Mouse (Mus musculus): ENCODE data around the gene Gm10447. TPM values are rescaled to one million over a fixed set of nuclear protein-coding genes. Genes with fewer than 3 reads are reported as not detected.
"Not testable (repeated sequence)": the region's sequence is repeated elsewhere in the genome, so short reads cannot be mapped to it uniquely, and the experiment has no call there.

Gm10447 gene
- polyA plus RNA-seq, 1 experiment from 2014 or later = not detected

DNA sequence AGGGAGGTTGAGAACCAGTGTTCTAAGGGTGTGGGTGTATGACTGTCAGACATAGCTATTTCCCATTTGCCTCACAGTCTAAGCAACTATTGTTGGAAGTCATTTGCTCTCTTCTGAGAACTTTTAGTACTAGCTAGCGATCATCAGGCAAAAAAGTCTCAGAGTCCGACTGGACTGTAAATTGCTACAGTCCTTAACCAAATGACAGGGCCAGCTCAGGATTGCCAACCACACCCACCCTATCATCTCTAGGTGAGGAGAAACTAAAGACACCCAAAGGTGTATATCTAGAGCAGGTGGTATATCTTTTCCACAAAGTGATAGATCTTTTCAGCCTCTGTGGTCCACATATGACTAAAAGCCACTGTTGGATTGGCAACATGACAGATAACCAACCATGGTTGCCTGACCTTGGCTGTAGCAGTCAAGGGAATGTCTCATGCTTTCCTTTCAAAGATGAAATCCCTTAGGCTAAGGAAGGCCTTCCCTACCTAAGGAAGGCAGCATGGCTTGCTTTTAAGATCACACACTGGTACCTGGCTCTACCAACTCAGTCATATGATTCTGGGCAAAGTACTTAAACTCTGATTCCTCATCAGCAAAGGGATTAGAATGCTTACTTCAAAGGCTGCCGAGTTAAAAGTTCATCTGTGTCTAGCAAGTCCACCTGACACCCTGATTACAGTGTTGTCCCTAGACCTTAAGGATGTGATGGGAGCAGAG is 28.8 kb downstream of the Gm10447 start:
- Histone ChIP-seq H3K9me3 (replicated peaks; ENCODE audit: control insufficient read depth, low read length) (no peaks in the 10 kb centered on the region), H3K36me3 (ENCODE audit: control insufficient read depth, insufficient read depth, low read length) (peaks cover 8% of the 10 kb centered on the region), H3K27ac (ENCODE audit: low read depth, low read length) (no peak overlapping the region), H3K4me1 (ENCODE audit: control insufficient read depth, insufficient read depth, low read length) (peaks cover 10% of the 10 kb centered on the region; the same call in 1 of the 2 replicates), H3K9ac (ENCODE audit: low read depth, low read length) (no peak overlapping the region), H3K4me3 (ENCODE audit: low read depth, low read length) (no peak overlapping the region), H3K27me3 (ENCODE audit: control insufficient read depth, insufficient read depth, low read length) (no peaks in the 10 kb centered on the region), H3K4me2 (no peak overlapping the region)
- 85% methylated on average over 3 of the region's 3 CpGs for WGBS (ENCODE audit: insufficient replicate concordance)
- no peak for ATAC-seq (replicated peaks; ENCODE audit: insufficient number of reproducible peaks, low FRiP score, low TSS enrichment)

DNA sequence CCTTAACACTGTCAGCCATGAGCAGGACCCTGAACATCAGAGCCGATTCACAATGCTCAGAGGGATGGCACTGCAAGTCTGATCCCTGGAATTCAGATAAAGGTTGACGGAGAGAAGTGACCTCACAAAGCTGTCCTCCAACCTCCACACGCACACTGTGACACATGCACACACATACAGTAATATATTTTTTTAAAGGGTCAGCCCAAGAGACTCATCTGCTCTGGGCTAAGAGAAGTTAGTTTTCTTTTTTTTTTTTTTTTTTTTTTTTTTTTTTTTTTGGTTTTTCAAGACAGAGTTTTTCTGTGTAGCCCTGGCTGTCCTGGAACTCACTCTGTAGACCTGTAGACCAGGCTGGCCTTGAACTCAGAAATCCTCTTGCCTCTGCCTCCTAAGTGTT is 30.0 kb downstream of the Gm10447 start:
- H3K9ac ChIP-seq (ENCODE audit: low read depth, low read length) = not testable (repeated sequence)

DNA sequence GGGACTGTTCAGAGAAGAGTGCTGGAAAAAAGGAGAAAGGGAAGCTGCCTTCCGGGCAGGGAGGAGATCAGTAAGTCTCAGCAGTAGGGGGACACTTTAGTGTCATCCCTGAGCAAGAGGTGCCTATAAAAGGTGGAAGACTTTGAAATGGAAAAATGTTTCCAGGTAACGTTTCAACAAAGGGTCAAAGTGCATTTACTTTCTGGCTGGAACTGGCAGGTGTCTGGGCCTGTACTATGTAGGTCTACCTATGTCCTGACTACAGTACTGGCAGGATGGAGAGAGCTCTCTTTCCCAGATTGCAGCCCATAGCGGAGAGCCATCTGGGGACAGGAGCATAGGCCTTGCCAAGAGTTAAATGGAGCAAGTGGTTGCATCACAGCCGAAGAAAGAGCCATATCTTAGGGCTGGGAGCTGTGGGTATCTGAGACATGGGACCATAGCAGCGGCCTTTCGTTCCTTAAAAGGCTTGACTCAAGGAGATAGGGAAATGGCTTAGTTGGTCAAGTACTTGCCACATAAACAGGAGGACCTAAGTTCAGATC is 31.1 kb downstream of the Gm10447 start:
- no peak for ATAC-seq (replicated peaks; ENCODE audit: insufficient number of reproducible peaks, low FRiP score, low TSS enrichment)
- WGBS (ENCODE audit: insufficient replicate concordance) = 75% methylated on average over 6 of the region's 6 CpGs
- Histone ChIP-seq H3K36me3 (ENCODE audit: control insufficient read depth, insufficient read depth, low read length) (peaks cover 8% of the 10 kb centered on the region), H3K27ac (ENCODE audit: low read depth, low read length) (no peak overlapping the region), H3K27me3 (ENCODE audit: control insufficient read depth, insufficient read depth, low read length) (no peaks in the 10 kb centered on the region), H3K4me1 (ENCODE audit: control insufficient read depth, insufficient read depth, low read length) (peaks cover 10% of the 10 kb centered on the region; the same call in 1 of the 2 replicates), H3K4me3 (ENCODE audit: low read depth, low read length) (no peak overlapping the region), H3K9me3 (replicated peaks; ENCODE audit: control insufficient read depth, low read length) (no peaks in the 10 kb centered on the region), H3K9ac (ENCODE audit: low read depth, low read length) (no peak overlapping the region), H3K4me2 (no peak overlapping the region)

More for the DNA sequence above, 30.0 kb downstream of the Gm10447 start:
- WGBS (ENCODE audit: insufficient replicate concordance) = 51% methylated on average over 3 of the region's 3 CpGs
- H3K4me1 ChIP-seq (ENCODE audit: control insufficient read depth, insufficient read depth, low read length); H3K9me3 ChIP-seq (replicated peaks; ENCODE audit: control insufficient read depth, low read length); ATAC-seq (replicated peaks; ENCODE audit: insufficient number of reproducible peaks, low FRiP score, low TSS enrichment); H3K4me3 ChIP-seq (ENCODE audit: low read depth, low read length); H3K4me2 ChIP-seq; H3K36me3 ChIP-seq (ENCODE audit: control insufficient read depth, insufficient read depth, low read length); H3K27me3 ChIP-seq (ENCODE audit: control insufficient read depth, insufficient read depth, low read length): not testable (repeated sequence)
- H3K27ac ChIP-seq (ENCODE audit: low read depth, low read length) = peak overlapping the region; percentile 10; the same call in 1 of the 2 replicates

DNA sequence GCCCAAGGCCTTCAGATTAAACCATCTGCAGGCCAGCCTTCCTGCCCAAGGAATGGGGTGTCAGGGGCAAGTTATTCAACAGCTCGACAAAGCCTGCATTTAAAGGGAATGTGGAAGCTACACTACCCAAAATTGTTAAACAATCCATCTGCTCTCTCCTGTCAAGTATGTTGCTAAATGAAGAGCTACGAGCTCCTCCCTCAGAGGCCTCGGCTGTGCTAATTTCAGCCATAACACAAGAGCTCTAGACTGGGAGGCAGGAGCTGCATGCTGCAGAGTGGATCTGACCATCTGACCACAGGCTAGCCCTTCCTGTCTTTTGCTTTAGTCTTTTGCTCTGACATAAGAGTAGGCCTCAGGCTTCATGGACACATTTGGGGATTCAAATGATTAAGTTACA is 31.7 kb downstream of the Gm10447 start:
- H3K36me3 ChIP-seq (ENCODE audit: control insufficient read depth, insufficient read depth, low read length) = peaks cover 8% of the 10 kb centered on the region
- no peak overlapping the region for H3K4me2 ChIP-seq
- peak overlapping the region; percentile 25; the same call in 1 of the 2 replicates for H3K27ac ChIP-seq (ENCODE audit: low read depth, low read length)
- no peaks in the 10 kb centered on the region for H3K27me3 ChIP-seq (ENCODE audit: control insufficient read depth, insufficient read depth, low read length)
- no peak overlapping the region for H3K9ac ChIP-seq (ENCODE audit: low read depth, low read length)
- H3K4me3 ChIP-seq (ENCODE audit: low read depth, low read length) = no peak overlapping the region
- 46% methylated on average over 3 of the region's 3 CpGs for WGBS (ENCODE audit: insufficient replicate concordance)
- no peak for ATAC-seq (replicated peaks; ENCODE audit: insufficient number of reproducible peaks, low FRiP score, low TSS enrichment)
- H3K4me1 ChIP-seq (ENCODE audit: control insufficient read depth, insufficient read depth, low read length) = peaks cover 10% of the 10 kb centered on the region; the same call in 1 of the 2 replicates
- no peaks in the 10 kb centered on the region for H3K9me3 ChIP-seq (replicated peaks; ENCODE audit: control insufficient read depth, low read length)

DNA sequence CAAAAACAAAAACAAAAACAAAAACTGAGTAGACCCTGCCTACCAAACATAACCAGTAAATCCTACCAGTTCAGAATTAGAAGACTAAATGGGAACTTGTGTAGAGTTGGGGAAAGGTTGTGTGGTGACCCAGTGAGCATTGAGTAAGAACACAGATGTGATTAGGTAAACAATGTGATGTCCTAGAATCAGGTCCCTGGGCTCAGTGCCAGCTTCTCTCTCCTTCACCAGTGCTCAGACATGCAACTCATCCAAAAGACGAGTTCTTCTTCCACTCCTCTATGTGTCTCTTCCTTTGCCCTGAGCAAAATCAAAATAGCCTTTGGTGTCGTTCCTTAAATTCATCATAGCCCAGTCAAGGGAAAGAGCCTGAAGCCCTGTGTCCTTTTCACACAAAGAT is 32.1 kb downstream of the Gm10447 start:
- 69% methylated on average over 2 of the region's 2 CpGs for WGBS (ENCODE audit: insufficient replicate concordance)
- H3K9ac ChIP-seq (ENCODE audit: low read depth, low read length) = no peak overlapping the region
- peaks cover 7% of the 10 kb centered on the region; the same call in 1 of the 2 replicates for H3K4me1 ChIP-seq (ENCODE audit: control insufficient read depth, insufficient read depth, low read length)
- no peaks in the 10 kb centered on the region for H3K27me3 ChIP-seq (ENCODE audit: control insufficient read depth, insufficient read depth, low read length)
- no peaks in the 10 kb centered on the region for H3K9me3 ChIP-seq (replicated peaks; ENCODE audit: control insufficient read depth, low read length)
- no peak overlapping the region for H3K4me3 ChIP-seq (ENCODE audit: low read depth, low read length)
- H3K36me3 ChIP-seq (ENCODE audit: control insufficient read depth, insufficient read depth, low read length) = peaks cover 12% of the 10 kb centered on the region
- H3K27ac ChIP-seq (ENCODE audit: low read depth, low read length) = peak overlapping the region; percentile 25; the same call in 1 of the 2 replicates
- ATAC-seq (replicated peaks; ENCODE audit: insufficient number of reproducible peaks, low FRiP score, low TSS enrichment) = no peak
- H3K4me2 ChIP-seq = no peak overlapping the region

DNA sequence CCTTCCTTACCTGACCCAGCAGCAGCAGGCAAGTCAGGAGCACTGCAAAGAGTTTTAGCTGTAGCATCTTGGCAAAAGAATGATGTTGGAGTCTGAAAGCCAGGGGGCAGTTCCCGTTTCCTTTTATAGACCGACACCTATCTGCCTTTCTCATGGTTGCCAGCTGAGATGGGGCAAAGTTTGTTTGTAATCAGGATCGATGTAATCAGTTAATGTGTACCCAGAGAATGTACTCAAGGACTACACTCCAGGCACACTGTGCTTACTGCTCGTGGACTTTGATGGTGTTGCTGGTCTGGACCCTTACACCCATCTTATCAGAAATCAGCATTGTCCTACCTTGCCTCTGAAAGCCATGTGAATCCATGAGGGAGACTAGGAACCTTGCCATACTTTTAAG is 33.9 kb downstream of the Gm10447 start, which contains the start of gene Leap2:
Leap2 (minus strand) TSS at position 135 of the 400 bp plus-strand sequence.
- no peaks in the 10 kb centered on the region for H3K9me3 ChIP-seq (replicated peaks; ENCODE audit: control insufficient read depth, low read length)
- no peak within 1 kb of the TSS for H3K9ac ChIP-seq (ENCODE audit: low read depth, low read length)
- no peak for ATAC-seq (replicated peaks; ENCODE audit: insufficient number of reproducible peaks, low FRiP score, low TSS enrichment)
- no peak within 1 kb of the TSS for H3K4me2 ChIP-seq
- H3K27ac ChIP-seq (ENCODE audit: low read depth, low read length) = no peak within 1 kb of the TSS
- H3K36me3 ChIP-seq (ENCODE audit: control insufficient read depth, insufficient read depth, low read length) = peaks cover 15% of the 10 kb centered on the region
- H3K4me3 ChIP-seq (ENCODE audit: low read depth, low read length) = no peak within 1 kb of the TSS
- H3K27me3 ChIP-seq (ENCODE audit: control insufficient read depth, insufficient read depth, low read length) = no peaks in the 10 kb centered on the region
- H3K4me1 ChIP-seq (ENCODE audit: control insufficient read depth, insufficient read depth, low read length) = peaks cover 3% of the 10 kb centered on the region; the same call in 1 of the 2 replicates
- WGBS (ENCODE audit: insufficient replicate concordance) = 86% methylated on average over 4 of the region's 4 CpGs

DNA sequence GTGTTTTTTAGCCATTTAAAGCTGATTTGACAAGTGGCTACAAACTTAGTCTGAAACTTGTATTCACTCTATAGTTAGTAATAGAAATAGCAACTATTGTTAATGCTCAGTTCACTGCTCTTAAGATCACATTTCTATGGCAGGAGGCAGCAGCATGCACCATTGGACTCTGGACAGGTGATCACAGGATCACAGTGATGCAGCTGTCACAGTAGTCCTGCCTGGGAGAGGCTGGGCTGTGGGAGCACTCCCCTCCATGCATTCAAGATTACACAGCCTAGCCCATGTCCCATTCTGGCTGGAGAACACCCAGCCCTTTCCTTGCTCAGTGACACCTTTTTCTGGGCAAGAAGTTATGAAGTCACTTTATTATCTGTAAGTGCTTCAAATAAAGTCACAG is 38.9 kb downstream of the Gm10447 start:
- H3K4me1 ChIP-seq (ENCODE audit: control insufficient read depth, insufficient read depth, low read length) = no peaks in the 10 kb centered on the region
- no peaks in the 10 kb centered on the region for H3K9me3 ChIP-seq (replicated peaks; ENCODE audit: control insufficient read depth, low read length)
- H3K4me3 ChIP-seq (ENCODE audit: low read depth, low read length) = no peak overlapping the region
- H3K27me3 ChIP-seq (ENCODE audit: control insufficient read depth, insufficient read depth, low read length) = no peaks in the 10 kb centered on the region
- no peak overlapping the region for H3K9ac ChIP-seq (ENCODE audit: low read depth, low read length)
- H3K36me3 ChIP-seq (ENCODE audit: control insufficient read depth, insufficient read depth, low read length) = peaks cover 36% of the 10 kb centered on the region
- H3K27ac ChIP-seq (ENCODE audit: low read depth, low read length) = no peak overlapping the region
- no peak for ATAC-seq (replicated peaks; ENCODE audit: insufficient number of reproducible peaks, low FRiP score, low TSS enrichment)
- no peak overlapping the region for H3K4me2 ChIP-seq

DNA sequence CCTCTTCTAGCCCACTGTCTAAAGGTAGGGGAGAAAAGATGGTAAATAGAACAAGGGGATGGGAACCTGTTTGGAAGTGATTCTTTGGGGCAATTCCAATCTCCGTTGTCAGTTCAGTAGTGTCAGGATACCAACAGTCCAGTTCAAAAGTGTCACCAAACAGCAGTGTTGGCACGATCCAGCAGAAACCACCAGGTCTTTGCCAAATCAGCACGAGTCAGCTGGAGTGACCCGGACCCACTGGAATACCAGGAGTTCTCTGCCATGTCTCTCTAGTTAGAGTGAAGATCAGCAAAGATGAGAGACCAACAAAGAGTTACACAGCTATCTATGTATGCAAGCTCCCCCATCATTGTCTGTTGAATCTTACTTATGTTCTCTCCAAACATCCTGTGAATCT is 43.0 kb downstream of the Gm10447 start:
- no peak overlapping the region for H3K27ac ChIP-seq (ENCODE audit: low read depth, low read length)
- H3K27me3 ChIP-seq (ENCODE audit: control insufficient read depth, insufficient read depth, low read length) = no peaks in the 10 kb centered on the region
- H3K9ac ChIP-seq (ENCODE audit: low read depth, low read length) = no peak overlapping the region
- no peaks in the 10 kb centered on the region for H3K9me3 ChIP-seq (replicated peaks; ENCODE audit: control insufficient read depth, low read length)
- ATAC-seq (replicated peaks; ENCODE audit: insufficient number of reproducible peaks, low FRiP score, low TSS enrichment) = no peak
- 86% methylated on average over 4 of the region's 4 CpGs for WGBS (ENCODE audit: insufficient replicate concordance)
- no peaks in the 10 kb centered on the region for H3K4me1 ChIP-seq (ENCODE audit: control insufficient read depth, insufficient read depth, low read length)
- no peak overlapping the region for H3K4me2 ChIP-seq
- peaks cover 40% of the 10 kb centered on the region for H3K36me3 ChIP-seq (ENCODE audit: control insufficient read depth, insufficient read depth, low read length)
- no peak overlapping the region for H3K4me3 ChIP-seq (ENCODE audit: low read depth, low read length)

DNA sequence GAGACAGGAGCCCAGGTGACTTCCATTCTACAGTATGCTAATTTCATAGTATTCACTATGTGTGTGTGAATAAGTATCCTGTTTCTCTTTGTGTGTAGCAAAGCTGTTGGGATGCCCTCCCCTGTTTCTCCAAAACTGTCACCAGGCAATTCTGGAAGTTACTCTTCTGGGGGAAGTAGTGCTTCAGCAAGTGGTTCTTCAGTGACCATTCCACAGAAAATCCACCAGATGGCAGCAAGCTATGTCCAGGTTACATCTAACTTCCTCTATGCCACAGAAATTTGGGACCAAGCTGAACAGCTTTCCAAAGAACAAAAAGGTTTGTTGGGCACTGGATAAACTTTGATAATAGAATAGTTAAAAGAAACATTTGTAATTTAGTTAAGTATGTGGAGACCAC is 45.2 kb downstream of the Gm10447 start:
- no peak overlapping the region for H3K4me3 ChIP-seq (ENCODE audit: low read depth, low read length)
- no peaks in the 10 kb centered on the region for H3K4me1 ChIP-seq (ENCODE audit: control insufficient read depth, insufficient read depth, low read length)

More for the DNA sequence above, 45.2 kb downstream of the Gm10447 start:
- no peaks in the 10 kb centered on the region for H3K27me3 ChIP-seq (ENCODE audit: control insufficient read depth, insufficient read depth, low read length)
- no peak overlapping the region for H3K4me2 ChIP-seq
- no peaks in the 10 kb centered on the region for H3K9me3 ChIP-seq (replicated peaks; ENCODE audit: control insufficient read depth, low read length)
- no peak overlapping the region for H3K9ac ChIP-seq (ENCODE audit: low read depth, low read length)
- ATAC-seq (replicated peaks; ENCODE audit: insufficient number of reproducible peaks, low FRiP score, low TSS enrichment) = no peak
- peaks cover 40% of the 10 kb centered on the region for H3K36me3 ChIP-seq (ENCODE audit: control insufficient read depth, insufficient read depth, low read length)
- no peak overlapping the region for H3K27ac ChIP-seq (ENCODE audit: low read depth, low read length)
